Mouse (Mus musculus): ENCODE measurements at regions not wholly inside any gene's neighbourhood (a gene's known extent, or its start where the extent isn't known, plus 50 kb on each side); places are given as distances from the start of the nearest gene placed in this dataset.

DNA sequence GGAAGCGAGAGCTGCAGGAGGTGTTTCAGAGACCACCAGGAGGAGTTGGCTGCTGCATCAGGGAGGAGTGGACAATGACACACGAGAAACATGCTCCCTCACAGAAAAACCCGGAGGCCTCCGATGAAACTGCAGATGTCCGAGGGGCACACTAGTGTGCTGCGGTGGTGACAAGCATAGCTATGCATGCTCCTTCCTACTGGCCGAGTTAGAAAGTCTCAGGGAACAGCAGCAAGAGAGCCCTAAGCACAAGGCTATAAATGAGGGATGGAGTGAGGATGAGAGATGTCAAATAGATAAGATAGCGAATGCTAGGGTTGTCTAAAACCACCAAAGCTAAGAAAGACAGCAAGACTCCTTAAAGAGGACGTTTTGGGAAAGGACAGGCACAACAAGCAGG, 328.4 kb upstream of the Adgrl2 start:
- CTCF ChIA-PET, result no interaction called here

DNA sequence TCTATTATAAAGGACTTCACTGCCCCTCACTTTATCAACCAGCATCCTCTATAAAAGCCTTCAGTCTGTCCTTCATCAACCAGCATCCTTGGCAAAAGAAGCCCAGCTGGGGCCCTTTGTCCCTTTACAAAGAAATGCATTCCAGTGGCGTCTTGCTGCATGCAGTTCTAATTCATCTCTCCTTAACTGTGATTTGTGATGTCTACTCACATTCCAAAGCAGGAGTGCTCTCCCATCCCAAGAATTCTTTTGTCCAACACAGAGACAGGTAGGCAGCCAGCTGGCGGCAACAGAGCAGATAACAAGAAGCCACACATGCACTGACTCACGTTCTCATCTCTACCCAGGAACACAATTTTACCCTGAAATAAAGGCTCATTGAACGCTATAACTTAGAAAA, 323.9 kb upstream of the Adgrl2 start:
- CTCF ChIA-PET, result no interaction called here

DNA sequence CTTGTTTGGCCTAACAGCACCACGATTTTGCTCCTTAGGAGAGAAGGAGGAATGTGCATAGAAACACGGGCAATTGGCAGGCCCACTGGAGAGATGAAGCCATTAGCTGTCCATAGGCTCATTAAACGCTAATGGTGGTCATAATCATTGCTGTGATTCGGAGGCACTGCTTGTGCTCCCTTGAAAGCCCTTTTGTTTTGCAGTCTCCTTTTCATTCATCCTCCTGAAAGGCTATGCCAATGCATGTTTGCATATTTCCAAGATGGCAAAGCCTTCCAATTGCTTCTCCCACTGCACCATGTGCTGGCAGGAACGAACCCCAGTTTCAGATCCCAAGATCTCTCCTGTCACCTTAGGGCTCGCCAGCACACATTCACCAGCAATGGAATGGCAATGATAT, 322.9 kb upstream of the Adgrl2 start:
- CTCF ChIA-PET, result no interaction called here

DNA sequence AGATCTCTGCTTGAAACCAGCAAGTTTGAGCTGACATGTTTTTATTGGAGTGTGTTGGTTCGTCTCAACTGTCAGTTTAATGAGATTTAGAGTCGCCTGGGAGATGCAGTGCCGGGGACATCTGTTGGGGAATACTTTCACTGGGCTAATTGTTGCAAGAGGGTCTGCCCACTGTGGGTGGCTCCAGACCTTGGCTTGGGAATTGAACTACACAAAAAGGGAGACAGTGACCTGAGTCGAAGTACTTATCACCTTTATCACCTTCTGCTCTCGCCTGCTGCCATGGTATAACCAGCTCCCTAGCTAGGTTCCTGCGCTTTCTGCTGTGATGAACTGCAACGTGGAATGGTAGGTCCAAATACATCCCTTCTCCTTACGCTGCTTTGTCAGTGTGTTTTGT, 321.2 kb upstream of the Adgrl2 start:
- CTCF ChIA-PET, result no interaction called here

DNA sequence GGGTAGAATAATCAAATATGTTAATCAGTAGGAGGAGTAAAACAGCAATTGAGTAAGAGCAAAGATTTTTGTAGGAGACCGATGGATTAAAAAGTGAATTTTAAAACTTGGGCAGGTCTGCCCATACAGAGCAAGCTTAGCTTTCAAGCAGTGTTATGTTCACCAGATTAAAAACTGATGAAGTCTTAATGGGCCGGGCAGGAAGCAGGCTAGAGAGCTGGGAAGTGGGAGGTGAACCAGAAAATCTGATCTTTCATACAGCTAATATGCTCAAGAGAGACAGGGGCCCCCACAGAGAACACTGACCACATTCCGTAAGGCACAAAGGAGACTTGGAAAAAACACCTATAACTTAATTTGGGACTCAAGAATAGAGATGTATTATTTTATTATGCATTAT, 316.4 kb upstream of the Adgrl2 start:
- CTCF ChIA-PET, result no interaction called here

DNA sequence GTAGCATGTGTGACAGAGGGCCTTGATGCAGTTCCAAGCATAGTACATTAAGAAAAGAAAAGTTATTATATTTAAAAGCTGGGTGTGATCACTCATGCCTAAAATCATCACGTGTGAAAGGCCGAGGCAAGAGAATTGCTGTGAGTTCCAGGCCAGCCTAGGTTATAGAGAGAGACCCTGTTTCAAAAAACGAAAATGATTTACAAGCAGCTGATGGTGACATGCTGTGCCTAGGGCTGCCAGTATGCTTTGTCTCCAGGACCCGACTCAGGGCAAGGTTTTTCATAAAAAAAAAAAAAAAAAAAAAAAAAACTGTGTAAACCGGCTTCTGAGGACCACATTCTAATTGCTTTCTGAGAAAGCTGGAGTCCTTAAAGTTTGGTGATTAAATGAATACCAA, 315.9 kb upstream of the Adgrl2 start:
- CTCF ChIA-PET, result no interaction called here

DNA sequence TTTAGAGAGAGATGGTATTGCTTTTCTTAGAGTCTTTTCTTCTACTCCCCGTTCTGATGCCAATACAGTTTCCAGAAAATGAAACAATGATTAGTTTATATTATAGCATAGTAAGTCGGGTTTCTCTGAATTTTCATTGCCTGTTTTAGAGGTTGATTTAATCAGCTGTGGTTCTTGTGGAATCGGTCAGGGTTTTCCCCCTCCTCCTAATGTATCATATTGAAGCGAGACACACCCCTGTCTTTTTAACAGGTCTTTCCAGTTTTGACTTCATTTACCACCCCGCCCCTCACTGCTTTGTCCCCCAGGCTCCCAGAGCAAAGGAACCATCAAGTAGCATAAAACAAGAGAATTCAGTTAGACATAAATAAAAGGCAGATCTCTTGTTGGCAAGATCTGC, 315.1 kb upstream of the Adgrl2 start:
- CTCF ChIA-PET, result no interaction called here

DNA sequence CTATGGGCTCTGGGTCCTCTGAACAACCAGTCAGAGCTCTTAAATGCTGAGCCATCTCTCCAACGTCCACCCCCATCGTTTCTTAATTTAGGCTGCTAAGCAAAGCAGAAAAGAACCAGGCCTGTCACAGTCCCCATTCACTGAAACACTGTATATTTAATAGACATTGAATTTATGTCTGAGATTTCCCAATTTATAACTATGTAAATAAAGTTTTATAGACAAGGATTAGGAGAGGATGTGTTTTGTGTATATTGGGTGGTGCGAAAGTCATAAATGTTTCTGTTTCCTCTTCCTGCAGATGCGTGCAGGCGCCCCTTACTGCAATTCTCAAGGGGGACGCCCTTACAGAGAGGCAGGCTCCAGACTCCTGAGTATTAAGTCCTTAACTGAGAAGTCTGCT, 314.7 kb upstream of the Adgrl2 start:
- CTCF ChIA-PET, result no interaction called here

DNA sequence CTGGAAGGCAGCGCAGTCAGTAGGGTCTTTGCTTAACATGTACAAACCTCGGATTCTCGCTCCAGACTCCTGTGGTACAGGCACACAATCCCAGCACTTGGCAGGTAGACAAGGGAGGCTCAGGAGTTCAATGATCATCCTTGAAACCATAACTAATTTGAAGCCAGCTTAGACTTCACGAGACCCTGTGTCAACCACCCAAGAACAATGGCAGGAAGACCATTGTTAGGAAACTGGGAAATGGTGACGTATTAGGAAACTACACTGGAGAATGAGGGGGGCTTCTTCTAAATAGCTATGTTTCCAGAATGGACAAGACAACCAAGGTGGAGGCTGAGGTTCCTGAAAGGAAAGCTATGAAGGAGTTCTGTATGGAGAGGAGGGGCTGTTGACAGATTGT, 313.1 kb upstream of the Adgrl2 start:
- CTCF ChIA-PET, result no interaction called here

DNA sequence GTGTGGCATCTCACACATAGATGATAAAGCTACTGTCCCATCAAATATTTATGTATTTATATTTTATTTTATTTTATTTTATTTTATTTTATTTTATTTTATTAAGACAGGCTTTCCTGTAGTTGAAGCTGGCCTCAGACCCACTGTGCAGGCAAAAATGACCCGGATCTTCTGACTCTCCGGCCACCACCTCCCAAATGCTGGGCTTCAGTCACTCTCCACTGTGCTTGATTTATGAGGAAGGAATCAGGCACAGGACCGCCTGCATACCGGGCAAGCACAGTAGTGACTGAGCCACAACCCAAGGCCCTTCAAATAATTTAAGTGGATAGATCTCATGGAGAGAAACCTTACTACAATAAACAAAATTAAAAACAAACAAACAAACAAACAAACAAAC, 309.6 kb upstream of the Adgrl2 start:
- CTCF ChIA-PET, result no interaction called here

DNA sequence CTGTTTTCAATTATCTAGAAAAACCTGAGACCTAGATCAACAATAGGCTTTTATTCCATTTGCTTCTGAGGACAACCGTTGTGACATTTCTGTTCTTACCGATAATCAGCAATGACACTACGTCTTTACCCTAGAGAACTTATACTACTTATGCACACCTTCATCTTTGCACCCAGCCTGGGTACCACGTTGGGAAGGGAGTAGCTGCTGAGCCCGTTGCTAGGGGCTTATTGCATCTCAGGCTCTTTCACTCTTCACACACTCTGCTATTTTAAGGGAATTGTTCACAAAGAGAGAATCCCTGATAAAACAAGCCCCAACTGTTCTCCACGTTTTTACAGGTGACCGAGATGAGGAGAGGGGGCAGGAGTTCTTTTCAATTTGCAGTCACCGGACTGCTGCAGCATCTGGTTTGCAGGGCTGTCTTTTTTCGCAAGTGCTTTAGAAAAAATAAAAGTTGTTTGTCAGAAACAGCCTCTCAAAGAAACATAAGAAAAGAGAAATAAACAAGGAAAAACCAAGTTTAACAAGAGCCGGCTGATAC, 306.1 kb upstream of the Adgrl2 start:
- CTCF ChIA-PET, result no interaction called here

DNA sequence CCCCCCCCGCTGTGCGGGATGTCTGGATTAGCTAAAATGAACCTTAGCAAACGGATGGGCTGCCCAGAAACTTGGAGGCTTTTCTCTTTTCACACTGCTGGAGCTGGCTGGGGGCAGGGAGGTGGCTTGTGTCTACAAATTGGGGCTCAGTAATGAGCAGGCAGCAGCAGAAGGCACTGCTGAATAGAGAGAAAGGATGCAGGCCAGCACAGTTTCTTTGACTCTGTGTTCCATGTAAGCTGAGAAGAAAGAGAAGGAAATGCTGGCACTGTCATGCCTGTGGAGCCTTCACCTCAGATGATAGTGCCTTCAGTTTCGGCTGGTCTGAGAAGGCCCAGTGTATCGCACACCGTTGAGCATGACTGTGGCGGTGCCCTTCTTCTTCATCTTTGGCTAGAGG, 305.6 kb upstream of the Adgrl2 start:
- CTCF ChIA-PET, result no interaction called here

DNA sequence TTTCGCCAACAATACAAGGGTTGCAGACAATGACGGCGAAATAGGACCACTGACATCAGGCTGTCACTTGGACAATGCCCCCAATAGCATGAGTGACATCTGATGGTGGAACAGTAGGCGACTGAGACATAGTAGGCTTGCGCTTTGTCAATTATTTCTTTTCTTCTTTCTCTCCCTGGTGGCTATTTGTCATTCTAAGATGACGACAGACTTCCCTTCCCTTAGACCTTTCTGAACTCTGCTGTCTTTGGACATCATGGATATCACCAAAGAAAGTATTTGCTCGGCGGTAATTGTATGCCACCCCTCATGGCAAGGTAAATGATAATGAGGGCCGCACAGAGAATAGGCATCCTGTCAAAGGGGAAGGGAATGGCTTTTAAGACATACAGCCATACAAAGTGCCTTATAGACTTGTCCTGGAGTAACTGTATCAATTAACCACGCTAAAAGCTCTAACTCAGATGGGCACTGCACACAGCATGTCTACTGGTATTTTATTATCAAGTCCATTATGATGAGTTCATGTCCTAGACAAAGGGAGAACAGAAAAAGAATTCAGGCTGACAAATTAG, 305.0 kb upstream of the Adgrl2 start:
- CTCF ChIA-PET, result no interaction called here

DNA sequence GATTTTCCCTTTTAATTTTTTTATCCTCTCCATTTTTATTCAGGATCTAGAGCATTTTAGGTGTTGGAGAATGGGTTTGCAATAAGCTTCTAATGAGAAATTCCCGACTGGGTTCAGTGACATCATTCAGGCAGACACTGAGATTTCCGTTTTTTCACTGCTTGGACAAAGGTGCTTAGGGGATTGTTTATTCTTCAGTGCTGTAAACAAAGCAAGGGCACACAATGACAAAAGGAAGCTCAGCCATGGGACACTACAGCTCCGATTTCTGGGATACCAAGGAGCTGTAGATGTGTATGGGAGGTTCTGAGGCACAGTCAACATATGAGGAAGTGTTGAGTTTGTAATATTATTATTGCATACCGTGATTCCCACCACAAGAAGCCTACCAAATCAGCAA, 304.1 kb upstream of the Adgrl2 start:
- CTCF ChIA-PET, result no interaction called here

DNA sequence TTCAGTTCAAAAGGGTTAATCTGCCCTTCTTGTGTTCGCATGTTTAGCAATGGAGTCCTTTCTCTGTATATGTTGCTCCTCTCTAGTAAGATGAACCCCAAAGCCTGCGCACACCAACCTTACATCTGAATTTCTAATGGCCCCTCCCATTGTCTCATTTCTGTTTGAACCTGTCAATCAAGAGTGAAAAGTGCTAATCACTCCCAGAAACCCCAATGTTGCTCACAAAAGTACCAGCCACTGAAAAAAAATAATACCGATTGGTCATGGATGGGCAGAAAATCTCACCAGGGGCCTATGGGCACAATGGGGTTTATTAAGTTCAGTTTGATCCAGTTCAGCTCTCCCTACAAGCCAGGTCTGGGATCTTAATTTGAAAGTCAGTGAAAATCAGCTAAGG, 302.1 kb upstream of the Adgrl2 start:
- CTCF ChIA-PET, result no interaction called here

DNA sequence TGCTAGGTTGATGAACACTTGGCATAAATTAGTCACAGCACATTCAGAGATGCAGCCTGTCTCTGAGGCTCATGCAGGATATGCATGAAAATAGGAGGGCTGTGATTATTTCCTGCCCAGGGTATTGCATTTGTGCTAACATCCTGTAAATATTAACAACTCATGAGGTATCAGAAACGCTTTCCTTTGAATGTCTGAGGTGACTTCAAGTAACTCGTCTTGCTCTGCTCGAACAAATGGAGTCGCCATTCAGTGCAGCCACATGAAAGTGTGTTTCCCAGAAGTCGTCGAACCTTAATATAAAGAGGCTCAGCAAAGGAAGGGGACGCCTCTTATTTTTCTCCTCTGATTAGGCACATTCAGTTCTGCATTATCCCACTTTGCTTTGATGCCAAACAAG, 301.1 kb upstream of the Adgrl2 start:
- CTCF ChIA-PET, result no interaction called here

DNA sequence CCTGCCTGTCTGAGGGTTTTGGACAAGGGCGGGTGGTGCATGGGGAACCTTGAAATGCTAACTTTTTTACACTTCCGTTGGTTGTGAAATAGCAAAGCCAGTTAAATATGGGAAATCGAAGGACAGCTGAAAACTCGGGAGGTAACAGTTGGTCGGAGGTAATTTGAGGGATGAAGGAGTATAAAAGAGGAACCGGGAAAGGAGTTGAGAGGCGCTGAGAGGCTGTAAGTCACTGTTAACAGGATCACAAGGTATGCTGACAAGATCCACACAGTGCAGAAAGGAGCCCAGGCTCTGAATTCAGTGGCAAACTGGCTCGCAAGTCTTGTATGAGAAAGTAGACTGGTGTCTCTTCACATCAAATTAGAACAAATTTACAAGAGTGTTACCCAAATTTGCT, 299.9 kb upstream of the Adgrl2 start:
- CTCF ChIA-PET, result no interaction called here

DNA sequence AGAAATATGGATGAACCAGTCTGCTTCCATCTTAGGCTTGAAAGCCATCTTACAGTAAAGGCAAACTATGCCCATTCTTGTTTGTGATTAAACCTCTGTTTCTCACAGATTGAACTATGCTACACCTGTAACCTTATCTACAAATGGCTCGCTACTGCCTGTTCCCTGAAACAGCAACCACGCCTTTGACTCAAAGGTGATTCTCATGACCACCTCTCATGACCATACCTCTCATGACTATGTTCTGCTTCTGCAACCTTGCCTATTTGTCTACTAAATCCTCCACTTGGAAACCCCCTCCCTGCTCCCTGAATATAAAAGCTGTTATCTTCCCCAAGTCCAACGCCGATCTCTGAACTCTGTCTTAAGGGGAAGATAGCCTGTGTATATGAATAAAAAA, 296.7 kb upstream of the Adgrl2 start:
- CTCF ChIA-PET, result no interaction called here

DNA sequence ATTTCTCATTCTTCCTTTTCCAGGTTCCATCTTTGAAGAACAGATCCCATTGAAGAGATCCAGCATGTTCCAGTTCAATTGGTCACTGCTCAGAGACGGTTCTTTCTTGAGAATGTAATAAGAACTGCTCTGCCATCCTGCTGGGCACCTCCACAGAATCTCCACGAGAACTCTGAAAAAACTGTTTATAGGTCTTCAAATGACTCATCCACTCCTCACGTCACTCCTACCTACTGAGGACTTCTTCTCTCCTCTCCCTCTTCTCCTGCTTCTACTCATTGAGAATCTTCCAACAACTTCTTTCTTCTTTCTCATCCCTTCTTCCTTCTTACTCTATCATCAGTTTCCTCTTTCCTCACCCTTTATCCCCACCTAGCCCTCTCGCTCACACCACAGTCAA, 294.6 kb upstream of the Adgrl2 start:
- CTCF ChIA-PET, result no interaction called here

DNA sequence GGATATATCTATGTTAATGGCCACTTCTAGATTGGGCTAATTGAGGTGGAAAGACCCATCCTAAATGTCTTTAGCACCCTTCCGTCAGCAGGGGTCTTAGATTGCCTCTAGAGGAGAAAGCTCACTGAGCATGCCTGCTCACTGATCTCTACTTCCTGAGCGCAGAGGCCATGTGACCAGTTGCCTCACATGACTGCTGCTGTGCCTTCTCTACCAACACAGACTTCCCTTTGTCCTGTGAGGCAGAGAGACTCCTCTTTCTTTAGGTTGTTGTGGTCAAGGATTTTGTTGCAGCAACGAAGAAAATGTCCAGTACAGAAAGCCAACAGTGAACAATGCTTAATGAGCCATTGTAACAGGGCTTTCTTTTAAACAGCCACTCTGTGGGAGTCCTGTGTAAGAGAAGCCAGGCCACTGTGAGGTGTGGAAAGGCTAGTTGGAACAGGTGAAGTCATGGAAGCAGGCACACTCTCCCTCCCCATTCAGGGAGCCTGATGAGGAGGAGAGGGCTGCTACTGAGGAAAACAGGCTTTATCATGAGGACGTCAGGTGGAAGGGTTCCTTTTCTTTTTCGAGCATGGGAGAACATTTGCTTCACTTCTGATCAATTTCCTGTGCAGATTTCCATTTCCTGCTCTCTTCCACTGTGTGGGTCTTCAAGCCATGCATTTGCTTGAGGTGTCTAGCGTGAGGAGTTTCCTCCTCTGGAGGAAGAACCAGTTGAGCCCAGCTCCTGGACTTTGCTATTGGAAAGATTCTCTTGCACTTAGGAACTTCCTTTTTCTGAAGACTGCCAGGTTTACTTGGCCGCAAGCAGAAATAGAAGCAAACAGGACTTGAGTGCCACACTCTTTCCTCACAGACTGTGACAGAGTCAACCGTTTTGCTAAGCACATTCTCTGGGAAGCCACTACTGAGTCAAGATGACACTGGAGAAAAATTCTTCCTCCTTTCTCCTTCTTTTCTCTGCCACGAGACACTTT, 290.7 kb upstream of the Adgrl2 start:
- CTCF ChIA-PET, result interaction anchor here (0.6 kb wide), 2 partner anchors 9 to 164 kb away, joined by 3 to 5 read pairs; no protein-coding TSS in a partner anchor

DNA sequence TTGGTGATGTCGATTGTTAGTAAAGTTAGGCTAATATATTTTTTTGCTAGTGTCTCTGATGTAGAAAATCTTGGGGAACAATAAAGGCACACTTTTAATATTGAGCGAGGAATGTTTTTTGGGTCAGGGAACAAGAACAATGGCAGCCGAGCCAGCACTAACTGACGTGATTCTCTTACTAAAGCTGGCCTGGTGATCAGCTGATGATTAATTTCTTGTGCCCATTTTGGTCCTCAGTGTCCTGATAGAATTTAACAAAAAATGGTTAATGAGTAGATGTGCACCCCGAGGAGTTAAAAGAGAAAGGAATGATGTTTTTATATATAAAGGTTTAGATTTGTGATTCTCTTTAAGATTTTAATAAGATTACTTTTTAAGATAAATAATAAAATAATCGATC, 289.0 kb upstream of the Adgrl2 start:
- CTCF ChIA-PET, result no interaction called here

DNA sequence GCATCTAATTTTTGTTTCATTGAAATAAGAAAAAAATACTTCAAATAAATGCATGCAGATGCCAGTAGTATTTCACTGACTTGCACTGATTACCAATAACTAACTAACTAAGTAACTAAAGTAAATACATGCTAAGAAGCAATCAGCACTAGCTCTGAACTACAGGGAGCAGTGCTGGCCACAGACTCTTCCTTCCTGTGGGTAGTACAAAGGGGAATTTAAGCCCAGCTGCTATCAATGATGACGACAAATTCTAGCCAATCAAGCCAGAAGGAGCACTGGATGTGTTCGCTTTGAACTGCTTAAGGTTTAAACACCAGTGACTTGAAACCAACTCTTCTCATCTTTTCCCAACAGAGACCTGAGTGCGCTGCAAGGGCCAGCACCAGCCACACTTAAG, 287.5 kb upstream of the Adgrl2 start:
- CTCF ChIA-PET, result no interaction called here

DNA sequence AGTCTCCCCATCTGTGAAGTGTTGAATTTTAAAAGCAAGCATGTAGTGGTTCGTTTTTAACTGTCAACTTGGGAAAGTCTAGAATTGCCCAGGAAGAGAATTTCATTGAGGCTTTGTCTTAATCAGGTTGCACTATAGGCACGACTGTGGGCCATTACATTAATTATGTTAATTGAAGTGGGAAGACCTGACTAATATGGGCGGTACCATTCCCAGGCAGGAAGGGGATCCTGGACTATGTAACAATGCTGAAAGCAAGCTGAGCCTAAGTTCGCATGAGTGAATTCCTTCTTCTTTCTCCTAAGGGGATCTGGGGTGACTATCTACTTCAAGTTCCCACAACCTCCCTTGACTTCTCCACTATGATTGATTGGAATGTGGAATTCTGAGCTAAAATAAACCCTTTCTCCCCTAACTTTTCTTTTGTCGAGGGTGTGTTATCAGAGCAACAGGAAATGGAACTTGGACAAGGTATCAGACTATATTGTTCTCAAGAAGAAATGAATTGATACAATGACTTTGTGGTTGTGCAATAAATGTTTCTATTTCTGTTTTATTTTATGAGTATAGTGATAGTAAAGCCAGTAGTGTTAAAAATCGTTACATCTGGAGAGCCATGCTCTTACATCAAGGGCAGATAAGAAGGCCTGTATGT, 285.2 kb upstream of the Adgrl2 start:
- CTCF ChIA-PET, result interaction anchor here (0.7 kb wide), 1 partner anchor 15 kb away, joined by 3 read pairs; no protein-coding TSS in a partner anchor

All from spleen, embryonic (tissue).